Mouse (Mus musculus): Measurements from ENCODE around the gene Cbfa2t2.

- TF ChIP-seq CTCF (IDR thresholded peaks at IDR 0.05; ENCODE audit: control insufficient read depth, insufficient read depth, insufficient replicate concordance, low read depth, low read length) (no peak), POLR2A (IDR thresholded peaks at IDR 0.05; ENCODE audit: control insufficient read depth, low read depth, low read length) (no peak)
Observed at GRCm38 (mm10) chr2:154405447-154405994, 30.8 kb upstream of the Cbfa2t2 start.

All from testis, adult 2 months (tissue).